Mouse (Mus musculus): ENCODE data around the gene Dlgap4. TPM values are rescaled to one million over a fixed set of nuclear protein-coding genes. Genes with fewer than 3 reads are reported as not detected.

The Dlgap4 gene
- total and polyA plus RNA-seq, 3 experiments, result 10.4 to 39.6 TPM; not detected in 1

- H3K27me3 ChIP-seq (ENCODE audit: control insufficient read depth in 1 of 2, insufficient read depth in 2 of 2, low read length in 2 of 2), result peaks cover 0 to 2% of the 10 kb centered on the region in 2 experiments; a peak in 1 of 4 replicates
- H3K4me3 ChIP-seq (ENCODE audit: control insufficient read depth in 1 of 2, insufficient read depth in 1 of 2, low read depth in 2 of 2, low read length in 2 of 2), result no peak overlapping the region
- H3K27ac ChIP-seq (ENCODE audit: control insufficient read depth, low read depth, low read length), result no peak overlapping the region
- no peak for TF ChIP-seq BHLHE40 (IDR thresholded peaks at IDR 0.05; ENCODE audit: borderline replicate concordance, low read depth, low read length)
- no peak for TF ChIP-seq TBP (IDR thresholded peaks at IDR 0.05; ENCODE audit: low read depth, low read length)
- no peak for TF ChIP-seq MXI1 (IDR thresholded peaks at IDR 0.05; ENCODE audit: low read depth, low read length)
- no peak for TF ChIP-seq E2F4 (IDR thresholded peaks at IDR 0.05; ENCODE audit: borderline replicate concordance, low read depth, low read length)
- TF ChIP-seq ETS1 (IDR thresholded peaks at IDR 0.05; ENCODE audit: low read depth, low read length), result no peak
- H3K4me1 ChIP-seq (ENCODE audit: control insufficient read depth in 1 of 2, insufficient read depth in 2 of 2, low read length in 2 of 2), result no peaks in the 10 kb centered on the region
- H3K36me3 ChIP-seq (ENCODE audit: control insufficient read depth in 1 of 2, insufficient read depth in 2 of 2, low read length in 2 of 2), result no peaks in the 10 kb centered on the region
- DNase-seq (ENCODE audit: low read depth, low spot score), result no peak
- H3K79me2 ChIP-seq (ENCODE audit: control insufficient read depth, insufficient read depth, low read length, poor library complexity), result no peaks in the 10 kb centered on the region
- H3K9ac ChIP-seq (ENCODE audit: control insufficient read depth, low read depth, low read length, poor library complexity, severe bottlenecking), result no peak overlapping the region
- H3K9me3 ChIP-seq (replicated peaks; ENCODE audit: insufficient read depth, low read length), result no peaks in the 10 kb centered on the region
These were observed 12.6 kb downstream of the Dlgap4 start for GRCm38 (mm10) chr2:156626119-156626518.

DNA sequence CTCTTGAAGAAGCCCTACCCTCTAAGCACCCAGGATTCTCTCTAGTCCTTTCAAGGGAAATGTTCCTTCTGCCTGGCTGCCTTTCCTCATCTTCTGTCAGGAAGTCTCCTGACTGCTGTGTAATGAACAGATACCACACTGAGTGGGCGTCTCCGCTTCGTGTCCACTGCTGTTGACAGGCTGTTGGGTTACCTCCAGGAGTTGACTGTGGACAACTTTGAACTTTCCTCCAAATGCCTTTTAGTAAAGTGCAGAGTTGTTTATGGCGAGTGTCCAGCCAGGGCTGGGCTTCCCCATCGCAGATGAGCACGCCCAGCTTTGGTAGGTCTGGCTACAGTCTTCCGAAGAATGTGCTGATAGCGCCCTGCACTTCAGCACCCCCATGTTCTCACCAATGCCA lies 13.0 kb downstream of the Dlgap4 start:
- no peak overlapping the region for H3K4me3 ChIP-seq (ENCODE audit: control insufficient read depth in 1 of 2, insufficient read depth in 1 of 2, low read depth in 2 of 2, low read length in 2 of 2)
- no peak for DNase-seq (ENCODE audit: low read depth, low spot score)
- H3K9me3 ChIP-seq (replicated peaks; ENCODE audit: insufficient read depth, low read length), result no peaks in the 10 kb centered on the region
- TF ChIP-seq ETS1 (IDR thresholded peaks at IDR 0.05; ENCODE audit: low read depth, low read length) (no peak), MYB (IDR thresholded peaks at IDR 0.05; ENCODE audit: low read depth, low read length) (no peak), POLR2AphosphoS5 (IDR thresholded peaks at IDR 0.05; ENCODE audit: borderline replicate concordance, low read depth, low read length) (no peak), JUND (IDR thresholded peaks at IDR 0.05; ENCODE audit: low read depth, low read length) (no peak), POLR2A (IDR thresholded peaks at IDR 0.05; ENCODE audit: control insufficient read depth in 1 of 2, insufficient read depth in 1 of 2, low read depth in 1 of 2, low read length in 2 of 2, poor library complexity in 1 of 2) (no peak), SIN3A (IDR thresholded peaks at IDR 0.05; ENCODE audit: low read length) (no peak), MXI1 (IDR thresholded peaks at IDR 0.05; ENCODE audit: low read depth, low read length) (no peak), CHD2 (IDR thresholded peaks at IDR 0.05; ENCODE audit: low read length) (no peak), NELFE (IDR thresholded peaks at IDR 0.05; ENCODE audit: low read depth, low read length) (no peak), MAFK (IDR thresholded peaks at IDR 0.05; ENCODE audit: borderline replicate concordance, low read depth, low read length) (no peak)
- no peaks in the 10 kb centered on the region for H3K4me1 ChIP-seq (ENCODE audit: control insufficient read depth in 1 of 2, insufficient read depth in 2 of 2, low read length in 2 of 2)
- H3K27ac ChIP-seq (ENCODE audit: control insufficient read depth, low read depth, low read length), result no peak overlapping the region
- H3K36me3 ChIP-seq (ENCODE audit: control insufficient read depth in 1 of 2, insufficient read depth in 2 of 2, low read length in 2 of 2), result no peaks in the 10 kb centered on the region
- H3K9ac ChIP-seq (ENCODE audit: control insufficient read depth, low read depth, low read length, poor library complexity, severe bottlenecking), result no peak overlapping the region
- H3K27me3 ChIP-seq (ENCODE audit: control insufficient read depth in 1 of 2, insufficient read depth in 2 of 2, low read length in 2 of 2), result peaks cover 0 to 2% of the 10 kb centered on the region in 2 experiments; a peak in 1 of 4 replicates
- no peaks in the 10 kb centered on the region for H3K79me2 ChIP-seq (ENCODE audit: control insufficient read depth, insufficient read depth, low read length, poor library complexity)

DNA sequence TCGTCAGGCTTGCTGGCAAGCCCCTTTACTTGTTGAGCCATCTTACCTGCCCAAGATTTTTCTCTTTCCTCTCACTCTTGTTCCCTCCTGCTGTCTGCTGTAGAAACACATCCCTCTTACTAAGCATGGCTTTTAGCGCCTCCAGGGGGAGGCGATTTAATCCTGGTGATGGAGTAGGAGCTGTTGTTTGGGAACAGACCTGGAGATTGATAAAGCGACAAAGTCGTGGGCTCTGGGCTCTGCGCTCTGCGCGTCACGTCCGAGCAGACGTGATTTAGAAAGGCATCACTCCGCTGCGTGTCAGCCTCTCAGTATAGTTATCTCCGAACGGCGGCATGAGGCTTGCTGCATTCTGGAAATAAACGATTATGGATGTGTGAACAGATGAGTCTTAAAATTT lies 14.4 kb downstream of the Dlgap4 start:
- no peak for DNase-seq (ENCODE audit: low read depth, low spot score)

More for the DNA sequence above, 14.4 kb downstream of the Dlgap4 start:
- Histone ChIP-seq H3K9ac (ENCODE audit: control insufficient read depth, low read depth, low read length, poor library complexity, severe bottlenecking) (no peak overlapping the region), H3K27me3 (ENCODE audit: control insufficient read depth in 1 of 2, insufficient read depth in 2 of 2, low read length in 2 of 2) (peaks cover 0 to 2% of the 10 kb centered on the region in 2 experiments; a peak in 1 of 4 replicates), H3K4me3 (ENCODE audit: control insufficient read depth in 1 of 2, insufficient read depth in 1 of 2, low read depth in 2 of 2, low read length in 2 of 2) (no peak overlapping the region), H3K36me3 (ENCODE audit: control insufficient read depth in 1 of 2, insufficient read depth in 2 of 2, low read length in 2 of 2) (no peaks in the 10 kb centered on the region), H3K9me3 (replicated peaks; ENCODE audit: insufficient read depth, low read length) (no peaks in the 10 kb centered on the region), H3K79me2 (ENCODE audit: control insufficient read depth, insufficient read depth, low read length, poor library complexity) (no peaks in the 10 kb centered on the region), H3K27ac (ENCODE audit: control insufficient read depth, low read depth, low read length) (no peak overlapping the region), H3K4me1 (ENCODE audit: control insufficient read depth in 1 of 2, insufficient read depth in 2 of 2, low read length in 2 of 2) (no peaks in the 10 kb centered on the region)
- TF ChIP-seq RAD21 (IDR thresholded peaks at IDR 0.05; ENCODE audit: low read depth, low read length), result no peak
- no peak for TF ChIP-seq POLR2AphosphoS2 (IDR thresholded peaks at IDR 0.05; ENCODE audit: low read length)
- TF ChIP-seq GATA1 (IDR thresholded peaks at IDR 0.05; ENCODE audit: low read depth, low read length), result no peak
- no peak for TF ChIP-seq ZNF384 (IDR thresholded peaks at IDR 0.05; ENCODE audit: low read depth, low read length)
- TF ChIP-seq NRF1 (IDR thresholded peaks at IDR 0.05; ENCODE audit: insufficient read depth, low read depth, low read length, poor library complexity, severe bottlenecking), result no peak
- TF ChIP-seq MAX (IDR thresholded peaks at IDR 0.05; ENCODE audit: low read length), result no peak
